Mouse (Mus musculus) lung, postnatal 25 days (tissue): ENCODE data around the gene Aloxe3.
A peak's percentile ranks its signal among the peaks of the same experiment; 100 is the strongest.

Source experiments
- DNase-seq: peaks from one replicate; pipeline ENCODE4 v3.0.0; 2022; ENCODE audit warnings: low spot score

Gene Aloxe3

DNA sequence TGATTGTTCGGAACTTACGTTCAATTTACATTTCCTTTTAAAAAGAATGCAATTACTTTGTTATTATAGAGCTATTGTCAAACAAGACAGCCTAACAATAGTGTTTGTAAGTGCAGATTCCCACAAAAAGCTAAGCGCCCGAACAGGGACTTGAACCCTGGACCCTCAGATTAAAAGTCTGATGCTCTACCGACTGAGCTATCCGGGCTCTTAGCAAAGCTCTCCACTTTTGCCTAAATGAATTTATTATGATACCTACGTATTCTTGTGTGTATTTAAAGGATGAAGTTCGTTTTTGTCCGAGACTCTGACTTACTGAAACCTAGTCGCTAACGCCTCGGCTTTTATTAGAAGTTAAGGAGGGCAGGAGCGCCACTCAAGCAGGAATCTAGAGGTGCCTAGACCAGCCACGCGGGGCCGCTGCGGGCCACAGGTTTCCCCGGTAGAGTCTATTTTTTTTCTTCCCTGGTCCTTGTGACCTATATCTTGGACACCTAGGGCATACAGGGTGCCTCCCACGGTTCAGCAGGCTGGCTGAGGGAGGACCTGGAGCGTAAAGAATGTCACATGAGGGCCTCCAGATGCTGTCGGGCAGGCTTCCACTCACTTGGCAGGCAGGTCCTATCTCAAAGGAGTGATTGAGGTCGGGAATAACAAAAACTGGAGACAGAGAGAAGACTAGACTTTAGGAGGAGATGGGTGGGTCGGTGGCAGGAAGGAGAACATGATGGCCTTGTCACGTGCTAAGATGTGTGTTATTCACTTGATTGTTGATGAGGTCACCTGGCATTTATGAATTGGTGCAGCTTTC is 450 bp upstream of the Aloxe3 start:
- peak; percentile 90 for DNase-seq

DNA sequence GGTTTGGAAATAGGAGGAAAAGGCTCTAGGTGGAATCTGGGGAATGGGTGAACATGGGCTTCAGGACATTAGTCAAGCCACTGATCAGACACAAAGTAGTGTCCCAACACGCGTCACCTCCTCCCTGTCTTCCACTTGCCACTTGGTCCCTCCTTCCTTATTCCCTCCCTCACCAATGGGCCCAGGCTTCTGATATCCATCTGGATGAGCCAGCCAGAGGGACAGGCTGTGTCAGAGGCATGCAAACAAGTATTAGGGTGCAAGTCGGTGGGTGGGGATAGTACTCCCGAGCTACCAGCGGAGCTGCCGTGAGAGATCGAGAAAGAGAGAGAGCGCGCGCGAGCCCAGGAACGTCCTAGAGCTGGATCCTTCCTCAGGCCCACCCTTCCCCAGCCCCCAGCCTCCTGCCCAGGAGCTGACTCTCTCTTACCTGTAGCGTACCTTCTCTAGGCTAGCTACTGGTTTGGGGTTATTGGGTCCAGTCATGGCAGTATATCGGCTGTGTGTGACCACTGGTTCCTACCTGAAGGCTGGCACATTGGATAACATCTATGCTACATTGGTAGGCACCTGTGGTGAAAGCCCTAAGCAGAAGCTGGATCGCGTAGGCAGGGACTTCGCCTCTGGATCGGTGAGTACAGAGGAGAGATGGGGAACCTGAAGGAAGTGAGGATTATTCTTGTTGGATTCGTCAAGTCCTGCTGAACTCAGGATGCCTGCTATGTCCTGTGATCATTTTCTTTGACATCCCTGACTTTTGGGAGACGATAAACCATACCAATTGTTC is 416 bp downstream of the Aloxe3 start:
- DNase-seq = no peak

DNA sequence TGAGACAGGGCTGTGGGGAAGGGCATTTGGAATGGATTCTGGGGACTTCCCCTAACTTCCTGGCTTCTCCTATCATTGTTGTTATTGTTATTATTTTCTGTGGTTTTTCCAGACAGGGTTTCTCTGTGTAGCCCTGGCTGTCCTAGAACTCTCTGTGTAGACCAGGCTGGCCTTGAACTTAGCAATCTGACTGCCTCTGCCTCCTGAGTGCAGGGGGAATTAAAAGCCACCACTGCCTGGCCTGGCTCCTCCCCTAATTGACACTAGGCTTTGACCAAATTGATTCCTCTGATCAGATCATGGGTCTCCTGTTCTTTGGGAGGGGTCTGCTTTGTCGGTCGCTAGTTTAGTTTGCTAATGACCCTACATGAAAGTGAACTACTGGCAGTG is 1.0 kb downstream of the Aloxe3 start:
- no peak for DNase-seq

DNA sequence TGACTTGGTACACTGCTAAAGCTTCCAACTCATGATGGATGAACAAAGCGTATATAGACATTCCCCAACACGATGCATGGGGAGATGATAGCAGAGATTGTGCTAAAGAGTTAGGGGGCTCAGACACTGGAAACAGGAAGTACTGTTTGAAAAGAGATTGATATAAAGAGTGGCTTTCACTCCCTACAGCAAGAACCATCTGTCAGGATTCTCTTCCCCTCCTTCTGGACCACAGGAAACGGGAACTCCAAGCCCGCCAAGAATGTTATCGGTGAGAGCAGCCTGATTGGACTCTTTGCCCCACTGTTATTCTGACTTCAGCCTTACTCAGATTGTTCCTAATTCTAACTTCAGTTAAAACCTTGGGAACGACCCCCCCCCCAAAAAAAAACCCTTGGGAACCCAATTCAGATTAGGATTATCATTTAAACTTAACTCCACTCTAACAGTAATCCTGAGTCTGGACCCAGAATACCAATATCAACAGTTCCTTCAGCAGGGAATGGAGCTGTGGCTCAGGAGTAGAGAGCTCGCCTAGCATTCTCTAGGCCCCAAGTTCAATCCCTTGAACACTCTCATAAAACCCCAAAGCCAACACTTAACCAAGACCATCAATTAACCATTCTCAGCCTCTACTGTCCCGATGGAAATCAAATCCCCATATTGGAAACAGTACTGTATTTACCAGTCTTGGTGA is 2.9 kb downstream of the Aloxe3 start:
- DNase-seq = no peak

DNA sequence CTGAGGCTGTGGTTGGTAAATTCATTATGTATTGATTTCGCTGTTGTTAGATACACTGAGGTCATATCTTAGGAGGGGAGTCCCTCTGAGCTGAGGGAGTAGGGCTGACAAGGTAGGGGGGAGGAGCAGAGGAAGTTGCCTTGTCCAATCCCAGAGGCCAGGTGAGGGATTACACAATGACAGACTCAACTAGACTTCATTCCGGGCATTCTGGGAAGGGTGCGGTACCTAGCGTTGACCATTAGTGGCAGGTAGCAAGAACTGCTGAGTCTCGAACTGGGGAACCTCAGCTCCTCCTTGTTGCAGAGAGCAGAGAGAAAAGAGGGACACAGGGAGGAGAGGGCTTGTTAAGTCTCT is 7.8 kb downstream of the Aloxe3 start:
- DNase-seq = peak; percentile 20

DNA sequence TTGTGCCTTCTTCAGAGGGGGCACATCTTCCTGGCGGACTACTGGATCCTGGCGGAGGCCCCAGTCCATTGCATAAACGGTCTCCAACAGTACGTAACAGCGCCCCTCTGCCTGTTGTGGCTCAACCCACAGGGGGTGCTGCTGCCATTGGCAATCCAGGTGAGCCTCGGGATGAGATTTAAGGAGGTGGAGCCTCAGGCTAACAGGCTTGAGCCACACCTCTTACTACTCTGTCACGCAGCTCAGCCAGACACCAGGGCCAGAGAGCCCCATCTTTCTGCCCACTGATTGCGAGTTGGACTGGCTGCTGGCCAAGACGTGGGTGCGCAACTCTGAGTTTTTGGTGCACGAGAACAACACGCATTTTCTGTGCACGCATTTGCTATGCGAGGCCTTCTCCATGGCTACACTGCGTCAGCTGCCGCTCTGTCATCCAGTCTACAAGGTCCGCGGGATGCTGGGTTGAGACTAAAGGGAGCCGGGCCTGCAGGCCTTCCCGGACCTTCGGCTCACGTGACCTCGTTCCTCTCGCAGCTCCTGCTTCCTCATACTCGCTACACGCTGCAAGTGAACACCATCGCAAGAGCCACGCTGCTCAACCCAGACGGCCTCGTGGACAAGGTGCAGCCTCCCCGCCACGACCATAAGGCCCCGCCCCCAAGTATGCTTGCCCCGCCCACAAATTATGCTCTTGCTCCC is 8.4 kb downstream of the Aloxe3 start:
- peak; percentile 55 for DNase-seq

DNA sequence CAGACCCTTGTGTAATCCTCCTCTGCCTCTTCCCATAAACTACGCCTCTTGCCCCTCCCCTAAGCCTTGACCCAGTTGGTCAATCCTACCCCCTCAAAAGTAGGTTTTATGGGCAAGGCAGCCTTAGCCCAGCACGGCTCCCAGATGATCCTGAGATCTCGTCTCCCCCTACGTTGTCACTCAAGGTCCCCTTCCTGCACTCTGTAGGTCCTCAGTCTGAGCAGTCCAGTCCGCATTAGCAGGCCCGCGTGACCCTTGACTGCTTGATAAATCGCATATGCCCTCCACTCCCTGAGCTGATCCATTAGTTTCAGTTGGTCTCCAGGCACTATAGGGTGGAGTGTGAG is 8.9 kb downstream of the Aloxe3 start:
- no peak for DNase-seq

DNA sequence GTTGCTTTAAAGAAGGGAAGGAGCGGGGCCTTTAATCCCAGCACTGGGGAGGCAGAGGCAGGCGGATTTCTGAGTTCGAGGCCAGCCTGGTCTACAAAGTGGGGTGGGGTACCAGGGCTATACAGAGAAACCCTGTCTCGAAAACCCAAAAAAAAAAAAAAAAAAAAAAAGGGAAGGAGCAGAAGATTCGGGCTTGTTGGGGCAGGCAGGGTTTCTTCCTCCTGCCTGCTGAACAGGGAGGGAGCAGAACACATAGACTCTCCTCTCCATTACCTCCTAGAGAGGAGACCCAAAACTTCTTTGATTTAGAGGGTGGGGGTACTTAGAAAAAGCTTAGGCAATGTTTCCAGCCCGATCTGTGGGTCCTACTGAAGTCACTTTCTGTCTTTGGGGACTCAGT is 9.7 kb downstream of the Aloxe3 start:
- no peak for DNase-seq

DNA sequence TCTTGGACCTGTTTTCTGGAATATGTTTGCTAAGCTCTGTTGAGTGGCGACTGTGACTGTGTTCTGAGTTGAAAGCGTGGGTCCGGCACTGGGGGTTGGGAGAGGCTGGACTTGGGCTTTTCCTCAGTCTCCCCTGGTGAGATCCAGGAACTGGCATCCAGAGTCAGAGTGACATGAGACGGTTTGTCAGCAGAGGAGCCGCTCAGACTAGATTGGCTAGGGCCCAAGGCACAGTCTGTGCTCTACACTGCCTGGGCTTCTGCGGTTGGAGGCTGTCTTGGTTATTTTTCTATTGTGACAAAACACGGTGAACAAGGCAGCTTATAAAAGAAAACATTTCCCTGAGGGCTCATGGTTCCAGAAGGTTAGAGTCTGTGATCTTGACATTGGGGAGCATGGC is 21.9 kb downstream of the Aloxe3 start:
- no peak for DNase-seq

DNA sequence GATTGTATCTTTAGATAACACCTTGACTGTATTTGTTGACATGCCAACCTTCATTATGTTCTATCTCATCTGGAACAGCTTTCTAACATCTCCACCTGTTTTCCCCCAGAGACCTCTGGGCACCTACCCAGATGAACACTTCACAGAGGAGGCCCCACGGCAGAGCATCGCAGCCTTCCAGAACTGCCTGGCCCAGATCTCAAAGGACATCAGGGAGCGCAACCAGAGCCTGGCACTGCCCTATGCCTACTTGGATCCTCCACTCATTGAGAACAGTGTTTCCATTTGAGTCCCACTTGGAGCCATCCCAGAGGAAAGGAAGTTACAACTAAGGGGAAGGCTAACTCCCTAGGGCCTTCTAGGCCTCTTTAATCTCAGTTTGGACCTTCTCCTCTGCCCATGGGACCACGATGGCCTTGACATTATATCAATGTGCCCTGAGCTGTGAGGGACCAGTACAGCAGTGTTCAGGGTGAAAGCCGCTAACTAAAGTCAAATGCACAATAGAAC is 22.8 kb downstream of the Aloxe3 start:
- DNase-seq = no peak

DNA sequence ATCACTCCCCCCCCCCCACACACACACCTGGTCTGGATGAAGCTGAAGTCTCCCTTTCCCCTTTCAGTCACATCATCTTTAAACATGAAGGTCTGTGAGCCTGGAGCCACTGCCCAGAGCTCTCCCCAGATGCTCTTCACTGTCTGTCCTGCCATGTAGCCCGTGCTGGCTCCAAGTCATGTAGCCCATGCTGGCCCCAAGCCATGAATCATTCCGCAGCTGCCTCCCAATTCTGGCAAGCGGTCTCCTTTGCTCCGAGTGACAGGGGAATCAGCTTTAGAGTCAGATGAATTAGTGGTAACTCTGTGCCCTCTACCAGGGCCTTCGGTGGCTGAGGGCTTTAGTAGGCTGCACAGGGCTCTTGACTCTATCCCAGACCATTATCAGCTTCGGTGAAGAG is 24.0 kb downstream of the Aloxe3 start:
- no peak for DNase-seq

DNA sequence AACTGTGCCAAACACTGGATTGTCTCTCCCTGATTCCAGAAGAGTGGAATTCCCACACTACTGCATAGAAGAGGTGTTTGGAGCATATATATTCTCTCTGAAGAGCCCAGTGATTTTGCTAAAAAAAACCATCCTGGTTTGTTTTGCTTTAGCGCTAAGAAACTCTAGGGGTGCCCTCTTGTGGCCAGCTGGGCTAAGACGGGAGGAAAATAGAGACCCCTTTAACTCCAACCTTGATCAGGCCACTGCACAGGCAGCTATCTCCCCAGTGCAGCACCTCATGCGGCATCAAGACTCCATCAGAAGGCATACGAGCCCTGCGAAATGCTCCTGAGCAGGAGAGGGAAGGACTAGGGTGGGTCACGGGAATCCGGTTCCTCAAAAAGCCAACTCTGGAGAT is 24.7 kb downstream of the Aloxe3 start:
- peak; percentile 64 for DNase-seq

DNA sequence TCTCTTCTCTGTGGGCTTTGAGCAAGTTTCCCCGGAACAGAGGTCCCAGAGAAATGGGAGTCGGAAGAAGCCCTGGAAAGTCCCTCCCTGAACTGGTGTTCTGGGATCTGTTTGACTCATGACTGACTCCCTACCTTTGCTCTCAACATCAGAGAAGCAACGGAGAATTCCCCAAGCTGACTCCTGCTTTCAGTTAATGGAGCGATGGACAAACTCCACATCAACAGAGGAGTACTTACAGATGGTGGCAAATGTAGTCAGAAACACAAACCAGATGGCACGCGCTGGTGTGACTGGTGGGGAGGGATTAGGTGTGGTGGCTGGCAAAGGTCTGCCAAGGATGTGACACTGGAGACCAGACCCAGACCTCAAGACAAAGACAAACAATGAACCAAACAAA is 25.3 kb downstream of the Aloxe3 start:
- DNase-seq = no peak

DNA sequence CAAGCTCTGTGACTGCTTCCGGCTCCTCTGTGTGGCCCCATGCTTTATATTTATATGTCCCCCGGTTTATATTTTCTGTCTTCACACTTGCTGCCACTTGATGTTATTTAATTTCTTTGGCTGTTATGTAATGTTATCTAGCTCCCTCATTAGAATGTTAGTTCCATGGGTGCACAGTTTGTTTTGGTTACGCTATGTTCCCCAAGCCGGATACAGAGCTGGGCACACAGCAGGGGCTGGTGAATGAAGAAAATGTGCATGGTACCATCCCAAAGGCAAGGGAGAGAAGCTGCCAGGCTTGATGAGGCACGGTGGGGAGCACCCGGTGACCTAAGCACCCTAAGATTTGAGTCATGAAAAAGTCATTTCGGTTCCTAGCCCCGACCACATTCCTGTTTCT is 28.1 kb downstream of the Aloxe3 start:
- DNase-seq = no peak

DNA sequence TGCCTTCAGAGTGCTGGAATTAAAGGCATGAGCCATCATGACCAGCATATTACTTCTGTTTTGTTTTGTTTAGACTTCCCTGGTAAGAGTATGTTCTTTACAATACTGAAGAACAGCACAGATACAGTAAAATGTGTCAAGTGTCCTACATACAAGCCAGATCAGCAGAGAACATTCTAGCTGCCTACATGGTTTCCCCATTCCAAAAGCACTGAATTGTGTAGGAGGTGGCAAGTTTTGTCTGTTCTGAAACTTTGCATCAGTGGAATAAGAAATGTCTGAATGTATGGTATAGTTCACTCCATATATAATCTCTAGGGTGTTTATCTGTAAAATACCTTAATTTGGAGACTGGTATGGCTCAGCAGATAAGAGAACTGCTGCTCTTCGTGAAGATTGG is 29.7 kb downstream of the Aloxe3 start:
- DNase-seq = no peak

DNA sequence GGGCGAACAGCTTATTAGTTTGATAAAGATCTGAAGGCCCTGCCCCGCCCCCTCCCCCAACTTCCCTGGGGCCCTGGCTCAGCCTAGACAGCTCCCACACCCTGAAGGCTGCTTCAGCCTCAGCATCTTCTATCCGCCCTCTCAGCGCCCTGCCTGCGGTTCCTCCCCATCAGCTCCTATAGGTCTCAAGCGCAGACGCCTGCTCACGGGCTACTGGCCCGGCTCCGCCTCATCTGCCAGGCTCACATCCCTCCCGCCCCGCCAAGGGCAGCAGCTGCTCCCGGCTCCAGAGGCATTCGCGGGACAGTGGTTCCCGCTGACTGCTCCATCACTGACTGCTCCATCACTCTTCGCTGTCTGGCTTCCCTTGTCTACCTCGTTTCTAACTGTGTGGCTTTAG is 31.1 kb downstream of the Aloxe3 start, which contains the start of gene Alox12b:
Gene Alox12b, plus strand, starts transcription at position 190 of the 400 bp plus-strand sequence.
- DNase-seq = no peak

DNA sequence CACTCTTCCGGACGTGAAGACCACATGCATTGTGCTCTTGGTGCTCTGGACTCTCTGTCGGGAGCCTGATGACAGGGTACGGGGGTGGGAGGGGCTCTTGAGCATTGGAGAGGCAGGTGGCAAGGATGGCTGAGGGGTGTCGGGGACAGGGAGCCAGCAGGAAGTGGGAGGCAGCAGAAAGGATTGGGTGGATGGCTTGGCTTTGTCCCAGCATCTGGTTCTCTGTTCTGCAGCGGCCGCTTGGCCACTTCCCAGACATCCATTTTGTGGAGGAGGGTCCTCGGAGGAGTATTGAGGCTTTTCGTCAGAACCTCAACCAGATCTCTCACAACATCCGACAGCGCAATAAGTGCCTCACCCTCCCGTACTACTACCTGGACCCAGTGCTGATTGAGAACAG is 43.6 kb downstream of the Aloxe3 start:
- no peak for DNase-seq

DNA sequence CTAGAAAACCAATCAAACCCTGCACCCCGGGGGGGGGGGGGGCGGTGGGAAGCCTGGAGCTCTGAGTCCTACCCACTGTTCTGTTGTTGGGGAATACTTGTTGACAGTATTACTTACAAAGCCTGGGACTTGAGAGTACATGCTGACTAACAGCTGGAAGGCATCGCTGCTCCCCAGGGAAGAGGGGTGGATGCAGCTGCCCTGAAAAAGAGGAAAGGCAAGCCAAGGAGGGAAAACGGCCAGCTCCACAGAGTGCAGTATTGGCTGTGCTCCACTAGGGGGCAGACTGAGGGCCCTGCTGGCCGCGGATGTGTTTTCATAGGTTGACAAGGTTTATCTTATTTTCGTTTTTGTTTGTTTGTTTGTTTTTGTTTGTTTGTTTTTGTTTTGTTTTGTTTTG is 45.9 kb downstream of the Aloxe3 start:
- peak; percentile 68 for DNase-seq

DNA sequence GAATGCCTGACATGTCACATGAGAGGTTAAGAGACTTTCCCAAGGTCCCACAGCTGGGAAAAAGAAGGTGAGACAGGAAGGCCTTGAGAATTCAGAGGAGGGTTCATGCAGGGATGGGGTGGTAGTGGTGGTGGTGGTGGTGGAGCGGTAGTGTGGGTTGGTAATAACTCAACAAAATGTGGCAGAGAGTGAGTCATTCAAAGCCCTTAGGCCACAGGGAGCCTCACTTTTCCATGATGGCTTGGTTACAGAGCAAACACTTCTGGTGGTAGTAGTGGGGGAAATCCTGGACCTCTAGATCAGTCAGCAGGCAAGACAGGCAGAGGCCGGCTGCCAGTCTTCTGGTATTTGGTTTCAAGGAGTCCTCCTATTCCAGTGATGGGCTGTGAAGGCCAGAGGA is 46.9 kb downstream of the Aloxe3 start:
- no peak for DNase-seq

DNA sequence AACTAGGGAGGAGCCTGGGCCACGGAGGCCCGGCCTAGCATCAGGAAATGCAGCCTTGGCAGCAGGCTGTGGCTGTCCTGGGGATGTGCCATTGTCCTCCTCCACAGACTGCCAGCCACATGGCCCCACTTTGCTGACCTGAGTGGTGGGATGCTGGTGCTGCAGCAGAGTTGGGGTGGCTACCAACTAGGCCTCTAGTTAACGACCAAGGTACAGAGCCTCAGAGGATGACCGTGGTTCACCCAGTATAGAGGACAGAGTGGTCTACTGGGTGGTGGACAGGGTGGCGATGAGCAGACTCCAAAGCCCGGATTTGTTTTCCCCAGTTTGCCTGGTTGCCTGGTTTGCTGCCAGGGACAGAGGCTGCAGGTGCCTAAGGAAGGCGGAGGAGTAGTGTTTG is 49.0 kb downstream of the Aloxe3 start:
- no peak for DNase-seq

DNA sequence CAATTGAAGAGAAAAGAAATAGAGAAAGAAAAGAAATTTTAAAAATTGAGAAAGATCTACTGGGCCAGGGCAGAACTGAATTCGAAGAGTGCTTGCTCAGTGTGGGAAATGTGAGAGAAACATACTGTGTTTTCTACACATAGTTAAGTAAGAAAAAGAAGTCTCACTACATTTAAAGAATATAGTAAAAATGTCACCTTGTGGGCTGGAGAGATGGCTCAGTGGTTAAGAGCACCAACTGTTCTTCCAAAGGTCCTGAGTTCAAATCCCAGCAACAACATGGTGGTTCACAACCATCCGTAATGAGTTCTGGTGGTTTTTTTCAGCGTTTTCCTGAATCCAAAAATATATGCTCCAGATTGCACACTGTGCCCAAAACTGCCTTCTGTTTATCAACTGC is 52.8 kb downstream of the Aloxe3 start:
- no peak for DNase-seq

DNA sequence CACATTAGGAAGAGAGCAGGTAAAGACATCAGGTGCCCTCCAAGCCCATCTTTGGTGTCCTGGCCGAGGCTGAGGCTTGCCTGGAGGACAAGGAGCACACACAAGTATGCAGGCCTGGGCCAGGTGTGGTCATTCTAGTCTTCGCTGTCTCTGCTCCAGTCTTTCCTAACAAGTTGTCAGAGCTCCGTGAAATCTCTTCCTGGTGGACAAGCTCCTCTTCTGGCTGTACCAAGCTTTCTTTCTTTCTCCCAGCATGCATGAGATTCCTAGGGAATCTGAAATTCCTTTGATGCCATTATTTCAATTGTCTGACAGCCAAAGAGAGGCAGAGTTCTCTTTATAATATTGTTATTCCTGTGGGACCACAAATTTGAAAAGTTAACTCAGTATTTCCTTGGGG is 53.8 kb downstream of the Aloxe3 start:
- DNase-seq = no peak
